Mouse (Mus musculus): ENCODE data around the gene Dcaf7.
"Not testable (repeated sequence)": the region's sequence is repeated elsewhere in the genome, so short reads cannot be mapped to it uniquely, and the experiment has no call there.

Dcaf7 gene

GRCm38 (mm10) chr11:106036548-106037417 lies at the start of gene Dcaf7:
TSS of gene Dcaf7 (plus strand) at chr11:106036872.
- in situ Hi-C loops (cut with MboI), result no loop called here

GRCm38 (mm10) chr11:105987446-105987845 lies 49.2 kb upstream of the Dcaf7 start:
- in situ Hi-C loops (cut with MboI), result no loop called here

GRCm38 (mm10) chr11:105989446-105989845 lies 47.2 kb upstream of the Dcaf7 start:
- in situ Hi-C loops (cut with MboI), result no loop called here

GRCm38 (mm10) chr11:105990231-105990630 lies 46.4 kb upstream of the Dcaf7 start:
- in situ Hi-C loops (cut with MboI), result no loop called here

- in situ Hi-C loops (cut with MboI), result no loop called here
Measured at GRCm38 (mm10) chr11:105994375-105994774, 42.3 kb upstream of the Dcaf7 start, which contains the start of gene Ace3. TSS of gene Ace3 (plus strand) at chr11:105994675.

GRCm38 (mm10) chr11:106000062-106000461 lies 36.6 kb upstream of the Dcaf7 start:
- in situ Hi-C loops (cut with MboI), result no loop called here

GRCm38 (mm10) chr11:106001718-106002117 lies 35.0 kb upstream of the Dcaf7 start:
- in situ Hi-C loops (cut with MboI), result no loop called here

- in situ Hi-C loops (cut with MboI), result no loop called here
Measured at GRCm38 (mm10) chr11:106004576-106004975, 32.1 kb upstream of the Dcaf7 start.

- in situ Hi-C loops (cut with MboI), result no loop called here
Measured at GRCm38 (mm10) chr11:106005970-106006369, 30.7 kb upstream of the Dcaf7 start.

GRCm38 (mm10) chr11:106007821-106008220 lies 28.9 kb upstream of the Dcaf7 start, which contains the start of gene Kcnh6:
TSS of gene Kcnh6 (plus strand) at chr11:106008124.
- in situ Hi-C loops (cut with MboI), result no loop called here

GRCm38 (mm10) chr11:106012711-106013110 lies 24.0 kb upstream of the Dcaf7 start:
- in situ Hi-C loops (cut with MboI), result no loop called here

- in situ Hi-C loops (cut with MboI), result no loop called here
Measured at GRCm38 (mm10) chr11:106013556-106014225, 23.0 kb upstream of the Dcaf7 start.

- in situ Hi-C loops (cut with MboI), result no loop called here
Measured at GRCm38 (mm10) chr11:106016440-106016839, 20.2 kb upstream of the Dcaf7 start.

- in situ Hi-C loops (cut with MboI), result no loop called here
Measured at GRCm38 (mm10) chr11:106020051-106020763, 16.5 kb upstream of the Dcaf7 start.

- in situ Hi-C loops (cut with MboI), result no loop called here
Measured at GRCm38 (mm10) chr11:106025774-106026173, 10.9 kb upstream of the Dcaf7 start.

GRCm38 (mm10) chr11:106026465-106027151 lies 10.1 kb upstream of the Dcaf7 start:
- in situ Hi-C loops (cut with MboI), result no loop called here

- in situ Hi-C loops (cut with MboI), result no loop called here
Measured at GRCm38 (mm10) chr11:106027607-106028006, 9.1 kb upstream of the Dcaf7 start.

- in situ Hi-C loops (cut with MboI), result not testable (repeated sequence)
Measured at GRCm38 (mm10) chr11:106032074-106032473, 4.6 kb upstream of the Dcaf7 start.

- in situ Hi-C loops (cut with MboI), result no loop called here
Measured at GRCm38 (mm10) chr11:106033491-106033919, 3.2 kb upstream of the Dcaf7 start.

- in situ Hi-C loops (cut with MboI), result no loop called here
Measured at GRCm38 (mm10) chr11:106034986-106035385, 1.7 kb upstream of the Dcaf7 start.

- in situ Hi-C loops (cut with MboI), result no loop called here
Measured at GRCm38 (mm10) chr11:106037418-106037751, 713 bp downstream of the Dcaf7 start.

GRCm38 (mm10) chr11:106044349-106044748 lies 7.7 kb downstream of the Dcaf7 start:
- in situ Hi-C loops (cut with MboI), result no loop called here
